Mouse (Mus musculus) CD4-positive, CD25-positive, alpha-beta regulatory T cell, adult 2 months (primary cell): ENCODE measurements around the gene Ppp5c.

Source experiments
- DNase-seq: peaks from one replicate; pipeline ENCODE4 v3.0.0-alpha.2; 2012; ENCODE audit warnings: low read depth, low spot score

Gene Ppp5c

DNA sequence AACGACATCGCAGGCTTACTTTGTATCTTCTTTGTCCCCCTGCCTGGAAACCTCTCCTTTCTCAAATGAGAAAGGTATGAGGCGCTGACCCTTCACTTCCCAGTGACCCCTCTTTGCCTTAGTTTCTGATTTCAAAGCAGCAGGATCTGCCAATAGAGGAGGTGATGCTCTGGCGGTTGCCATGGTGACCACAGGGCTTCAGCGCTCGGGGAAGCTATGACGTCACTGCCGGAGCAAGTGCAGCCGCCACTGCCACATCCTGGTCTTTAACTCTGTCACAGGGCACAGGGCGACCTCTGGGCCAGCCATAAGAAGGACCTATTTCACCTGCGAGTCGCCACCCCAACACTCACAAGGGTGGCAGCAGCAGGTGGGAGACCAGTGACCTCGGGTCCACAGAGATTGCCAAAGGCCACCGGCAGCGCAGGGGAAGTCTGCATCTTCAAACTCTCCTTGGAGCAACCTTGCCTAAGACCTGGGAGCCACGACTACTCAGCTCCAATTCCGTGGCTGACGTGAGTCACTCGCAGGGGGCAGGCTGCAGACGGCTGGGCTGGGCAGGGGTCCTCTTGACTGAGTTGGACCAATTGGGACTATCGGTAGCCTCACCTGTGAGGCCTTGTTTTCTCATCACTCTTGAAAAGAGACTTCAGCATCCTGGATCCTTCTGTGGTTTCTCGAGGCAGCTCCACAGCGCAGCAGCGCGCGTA, 44.7 kb downstream of the Ppp5c start, which contains the start of gene Gm42372:
Gm42372 (plus strand) TSS at position 228 of the 710 bp plus-strand sequence.
- peak; percentile 96 for DNase-seq

DNA sequence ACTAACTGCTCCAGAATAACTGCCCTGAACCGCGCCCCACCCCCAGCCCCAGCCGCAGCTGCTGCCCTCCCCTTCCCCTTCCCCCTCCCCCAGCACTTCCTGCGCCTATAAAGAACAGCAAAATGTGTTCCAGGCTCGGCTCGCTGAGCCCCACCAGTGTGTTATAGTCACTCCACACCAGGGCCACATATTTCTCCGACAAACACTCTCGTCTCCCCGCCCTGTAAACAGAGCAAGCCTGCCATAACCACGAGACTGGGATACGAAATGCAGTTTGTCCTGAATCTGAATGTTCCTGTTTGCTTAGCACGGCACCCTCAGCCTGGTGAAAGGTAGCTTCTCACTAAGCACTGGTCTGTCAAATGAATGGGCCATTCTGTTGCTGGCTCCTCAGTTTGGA, 47.4 kb downstream of the Ppp5c start:
- DNase-seq, result peak; percentile 74

DNA sequence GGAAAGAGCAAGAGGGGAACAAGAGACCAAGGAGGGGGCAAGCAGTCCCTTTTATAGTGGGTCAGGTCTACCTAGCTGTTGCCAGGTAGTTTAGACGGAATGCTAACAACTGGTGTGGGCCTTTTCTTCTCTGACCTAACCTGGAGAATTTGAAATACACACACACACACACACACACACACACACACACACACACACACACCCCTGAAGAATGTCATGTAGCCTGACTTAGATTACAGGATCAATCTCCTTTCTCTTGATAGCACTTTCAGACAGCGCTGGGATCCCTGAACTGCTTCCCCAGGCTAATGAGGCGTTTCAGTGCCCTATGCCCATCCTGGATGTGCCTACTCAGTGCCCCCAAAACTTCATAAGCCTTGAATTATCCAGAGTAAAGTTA, 49.1 kb downstream of the Ppp5c start:
- no peak for DNase-seq

DNA sequence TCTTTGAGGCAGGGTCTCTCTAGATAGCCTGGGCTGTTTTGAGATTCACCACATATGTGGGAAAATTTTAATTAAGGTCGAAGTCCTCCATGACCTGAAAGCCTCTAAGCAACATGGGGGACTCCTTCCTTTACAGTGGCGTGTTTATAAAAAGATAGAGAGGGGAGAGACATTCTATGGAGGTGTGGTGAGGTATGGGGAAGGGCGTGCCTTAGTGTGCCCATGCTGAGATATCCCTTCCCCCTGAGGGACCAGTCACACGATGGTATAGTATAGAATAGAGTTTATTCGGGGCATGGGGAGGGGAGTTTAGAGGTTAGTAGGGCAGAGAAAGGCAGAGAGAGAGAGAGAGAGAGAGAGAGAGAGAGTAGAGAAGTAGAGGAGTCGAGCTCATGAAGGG, 49.6 kb downstream of the Ppp5c start:
- DNase-seq, result no peak

DNA sequence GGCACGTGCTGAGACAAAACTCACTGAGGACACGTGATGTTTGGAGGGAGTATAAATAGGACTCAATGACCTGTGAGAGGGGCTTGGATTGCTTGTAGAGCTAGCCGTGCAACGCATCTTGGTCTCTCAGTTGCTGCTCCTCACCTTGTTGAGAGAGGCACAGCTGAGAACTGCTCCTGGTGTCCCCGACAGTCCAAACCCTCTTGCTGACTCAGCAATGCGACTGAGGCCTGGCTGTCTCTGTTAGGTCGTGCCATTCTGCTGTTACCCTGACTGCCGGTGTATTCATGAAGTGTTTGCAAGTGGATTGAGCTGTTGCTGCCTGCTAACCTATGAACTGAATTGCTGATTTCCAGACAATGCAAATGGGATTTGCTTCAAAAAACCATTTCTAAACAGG, 51.4 kb downstream of the Ppp5c start:
- DNase-seq, result no peak

DNA sequence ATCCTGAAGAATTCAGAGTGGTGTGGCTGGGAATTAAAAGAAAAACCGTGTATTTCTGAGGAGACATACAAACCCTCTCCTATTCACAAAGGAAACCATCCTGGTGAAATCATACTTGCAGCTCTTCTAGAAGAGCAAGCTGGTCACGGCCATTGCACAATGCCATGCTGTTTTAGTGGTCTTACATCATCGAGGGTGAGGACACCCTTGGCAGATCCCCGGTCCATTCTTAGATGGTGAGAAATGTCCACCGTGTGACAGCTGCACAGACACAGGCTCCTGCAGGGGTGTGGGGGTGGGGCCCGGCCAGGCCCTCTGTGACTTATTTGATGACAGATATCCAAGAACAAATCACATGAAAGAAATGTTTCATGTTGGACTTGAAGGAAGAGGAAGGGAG, 53.7 kb downstream of the Ppp5c start:
- DNase-seq, result no peak

DNA sequence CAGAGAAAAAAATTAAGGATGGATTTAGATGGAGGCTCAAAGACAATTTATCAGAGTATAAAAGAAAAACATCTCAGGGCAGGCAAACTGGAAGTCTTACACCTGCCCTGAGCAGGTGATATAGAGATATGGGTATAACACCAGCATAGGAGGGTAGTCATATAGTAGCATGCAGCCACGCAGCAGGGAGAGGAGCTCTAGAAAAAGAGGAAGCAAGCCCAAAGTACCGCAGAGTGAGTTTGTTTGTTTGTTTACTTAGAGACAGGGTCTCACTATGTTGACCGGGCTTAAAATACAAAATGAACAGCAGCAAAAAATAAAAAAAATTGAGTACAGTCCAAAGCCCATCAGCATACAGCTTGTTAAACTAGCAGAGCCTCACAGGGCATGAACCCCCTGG, 56.6 kb downstream of the Ppp5c start:
- no peak for DNase-seq

DNA sequence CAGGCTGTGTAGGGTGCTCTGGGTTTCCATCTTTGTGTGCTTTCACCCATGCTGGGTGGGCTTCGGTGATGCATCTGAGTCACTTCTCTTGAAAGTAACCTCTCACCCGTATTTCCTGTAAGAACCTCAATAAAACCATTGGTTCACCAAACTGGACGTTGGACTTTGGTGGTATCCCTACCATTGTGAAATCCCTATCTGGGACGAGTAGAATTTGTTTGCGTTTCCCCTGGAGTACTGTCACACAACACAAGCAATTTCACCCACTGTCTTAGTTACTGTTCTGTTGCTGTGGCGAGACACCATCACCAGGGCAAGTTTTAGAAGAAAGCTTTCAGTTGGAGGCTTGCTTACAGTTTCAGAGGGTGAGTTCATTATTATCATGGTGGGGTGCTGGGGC, 59.3 kb downstream of the Ppp5c start:
- DNase-seq, result no peak

DNA sequence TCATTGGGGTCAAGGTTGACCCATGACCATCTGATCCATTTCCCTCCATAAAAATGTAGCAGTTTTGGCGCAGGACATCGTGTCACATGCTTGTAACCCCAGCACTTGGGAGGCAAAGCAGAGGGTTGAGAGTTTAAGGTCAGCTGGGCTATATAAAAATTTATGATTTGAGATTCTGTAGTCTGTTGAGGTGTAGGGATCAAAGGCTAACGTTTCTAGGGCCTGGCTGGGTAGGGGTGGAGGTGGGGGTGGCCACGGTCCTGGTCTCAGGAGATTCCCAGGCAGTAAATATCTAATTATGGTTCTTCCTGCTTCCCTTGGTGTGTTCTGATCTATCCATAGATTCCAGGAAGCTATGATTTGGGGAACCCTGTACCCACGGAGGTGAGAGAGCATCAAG, 66.0 kb downstream of the Ppp5c start:
- no peak for DNase-seq

DNA sequence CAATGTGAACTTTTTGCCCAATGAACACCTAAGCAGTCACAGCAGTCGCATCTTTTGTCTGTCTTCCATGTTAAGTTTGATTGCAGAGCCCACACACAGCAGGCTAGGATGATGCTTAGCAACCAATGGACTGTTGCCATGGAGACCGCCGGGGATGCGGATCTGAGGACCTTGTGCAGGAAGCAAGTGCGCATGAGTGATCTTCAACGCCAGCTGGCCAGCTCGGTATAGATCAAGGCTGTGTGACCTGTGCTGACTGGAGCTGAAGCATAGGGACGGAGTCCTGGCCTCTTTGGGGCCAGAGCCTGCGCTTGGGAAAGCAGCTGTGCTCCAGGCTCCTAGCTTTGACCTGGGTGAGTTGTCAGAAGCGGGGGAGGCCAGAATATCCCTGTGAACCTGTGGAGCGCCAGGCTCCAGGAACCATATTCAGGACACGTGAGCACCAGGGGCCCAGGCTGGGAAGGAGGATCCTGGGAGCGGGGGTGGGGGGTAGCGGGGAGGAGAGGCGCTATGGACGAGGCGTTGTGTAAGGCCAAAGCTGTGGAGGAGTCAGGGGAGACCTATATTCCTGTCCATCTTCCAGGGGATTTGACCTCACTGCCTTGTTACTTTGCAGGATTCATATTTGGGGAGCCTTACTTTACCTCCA, 68.1 kb downstream of the Ppp5c start, which contains the start of gene Pnmal1:
Pnmal1 (plus strand) TSS at position 141 of the 649 bp plus-strand sequence.
- no peak for DNase-seq

DNA sequence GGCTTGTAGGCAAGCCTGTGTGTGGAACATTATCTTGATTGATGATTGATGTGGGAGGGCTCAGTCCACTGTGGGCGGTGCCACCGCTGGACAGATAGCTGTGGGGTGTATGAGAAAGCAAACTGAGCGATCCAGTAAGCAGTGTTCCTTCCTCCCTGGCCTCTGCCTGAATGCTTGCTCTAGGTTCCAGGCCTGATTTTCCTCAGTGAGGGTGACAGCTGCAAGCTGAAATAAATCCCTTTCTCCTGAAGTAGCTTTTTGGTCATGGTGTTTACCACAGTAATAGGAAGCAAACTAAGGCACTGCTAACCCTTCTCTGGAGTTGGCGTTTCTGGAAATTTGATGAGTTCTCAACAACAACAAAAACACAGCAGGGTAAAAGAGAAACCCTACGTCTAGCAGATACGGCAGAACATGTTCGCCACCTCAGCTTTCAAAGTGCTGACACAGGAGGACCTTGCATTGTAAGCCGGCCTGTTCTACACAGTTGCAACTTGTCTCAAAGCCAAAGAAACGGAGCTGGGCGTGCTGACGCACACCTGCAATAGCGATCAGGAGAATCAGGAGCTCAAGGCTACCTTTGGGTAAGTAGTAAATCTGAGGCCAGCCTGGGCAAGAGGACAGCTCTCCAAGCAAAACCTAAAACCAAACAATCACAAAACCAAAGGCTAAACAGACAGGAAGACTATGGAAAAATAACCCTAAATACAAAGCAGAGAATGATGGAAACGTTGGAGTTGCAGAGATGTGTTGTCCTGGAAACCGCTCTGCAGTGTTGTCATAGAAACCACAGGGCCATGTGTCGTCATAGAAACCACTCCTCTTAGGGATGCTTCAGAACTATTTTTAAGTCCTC, 71.1 kb downstream of the Ppp5c start:
- no peak for DNase-seq

DNA sequence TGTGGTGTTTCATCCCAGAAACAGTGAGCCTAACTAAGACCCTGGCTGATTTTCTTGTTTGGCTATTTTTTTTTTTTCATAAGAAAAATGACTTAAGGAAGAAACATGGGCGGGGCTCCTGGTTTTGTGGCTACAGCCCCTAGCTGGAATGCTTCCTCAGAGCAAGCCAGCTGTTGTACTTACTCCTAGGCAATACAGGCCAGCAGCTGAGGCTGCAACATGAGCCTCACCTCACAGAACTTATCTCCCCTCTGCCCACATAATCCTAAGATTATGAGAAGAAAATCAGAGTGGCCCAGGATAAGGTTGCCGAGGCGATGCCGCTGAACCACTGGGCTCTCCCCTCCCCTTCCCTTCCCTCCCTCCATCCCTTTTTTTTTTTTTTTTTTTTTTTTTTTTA, 72.0 kb downstream of the Ppp5c start:
- no peak for DNase-seq
